Mouse (Mus musculus) embryonic facial prominence, embryonic 14.5 days (tissue): ENCODE measurements around the gene Slc15a2. TPM values are rescaled to one million over a fixed set of nuclear protein-coding genes. Genes with fewer than 3 reads are reported as not detected.
A peak's percentile ranks its signal among the peaks of the same experiment; 100 is the strongest.

ENCODE experiments used
- ATAC-seq: fragments of 200-750 bp; cut with Nextera tagmentation; 2 replicates; pipeline ENCODE4 v1.8.0; 2017; ENCODE audit warnings: low read depth, moderate number of reproducible peaks, moderate TSS enrichment
- DNase-seq: peaks from one replicate; pipeline ENCODE4 v3.0.0-alpha.2; 2015; ENCODE audit warnings: low spot score
- H3K27ac ChIP-seq: fragments of 300-500 bp; sonication (generic); replicated peaks from 2 replicates; pipeline ENCODE4 v1.5.1; 2014; ENCODE audit warnings: low read depth, mild to moderate bottlenecking, low read length, moderate library complexity
- H3K27me3 ChIP-seq: fragments of 300-500 bp; sonication (generic); replicated peaks from 2 replicates; pipeline ENCODE4 v1.6.1; 2014; ENCODE audit warnings: low read length; ENCODE audit not compliant: control insufficient read depth, insufficient read depth
- H3K36me3 ChIP-seq: fragments of 300-500 bp; sonication (generic); 2 replicates; pipeline ENCODE4 v1.6.1; 2014; ENCODE audit warnings: low read length, mixed read lengths; ENCODE audit not compliant: control insufficient read depth, insufficient read depth
- H3K4me1 ChIP-seq: fragments of 300-500 bp; sonication (generic); 2 replicates; pipeline ENCODE4 v1.6.1; 2014; ENCODE audit warnings: antibody characterized with exemption, low read length; ENCODE audit not compliant: control insufficient read depth, insufficient read depth
- H3K4me2 ChIP-seq: fragments of 300-500 bp; sonication (generic); 2 replicates; pipeline ENCODE4 v1.6.1; 2014; ENCODE audit warnings: low read depth, mild to moderate bottlenecking, low read length, moderate library complexity, mixed read lengths
- H3K4me3 ChIP-seq: fragments of 300-500 bp; sonication (generic); 2 replicates; pipeline ENCODE4 v1.5.1; 2014; ENCODE audit warnings: low read depth, mild to moderate bottlenecking, low read length
- H3K9ac ChIP-seq: fragments of 300-500 bp; sonication (generic); 2 replicates; pipeline ENCODE4 v1.6.1; 2014; ENCODE audit warnings: low read depth, mild to moderate bottlenecking, low read length, moderate library complexity, mixed read lengths
- H3K9me3 ChIP-seq: fragments of 300-500 bp; sonication (generic); 2 replicates; pipeline ENCODE4 v1.6.1; 2016; ENCODE audit warnings: low read length; ENCODE audit not compliant: control insufficient read depth
- WGBS: fragments of 180-500 bp; shearing (Covaris S2); extraction: QIAGEN DNeasy Blood & Tissue Kit; methylation state at CpG from one replicate; pipeline ENCODE4 v1.1.7; 2014; 5-methylcytosine and 5-hydroxymethylcytosine counted together
- polyA plus RNA-seq: library from polyadenylated mRNA; unstranded; fragments of >200 nt; fragmentation: Nextera tagmentation; extraction: Ambion mirVana; gene quantifications from 2 replicates; pipeline ENCODE4 v1.2.1, GENCODE M21; 2014

Slc15a2 gene
- polyA plus RNA-seq, 1 experiment from 2014 or later, result 10.7 TPM

GRCm38 (mm10) chr16:36816916-36817315 is 32.2 kb upstream of the Slc15a2 start:
- no peaks in the 10 kb centered on the region for H3K36me3 ChIP-seq
- ATAC-seq (peak; percentile 17), DNase-seq (no peak)
- H3K4me3 ChIP-seq, result no peak overlapping the region
- no peak overlapping the region for H3K27ac ChIP-seq
- H3K27me3 ChIP-seq, result no peaks in the 10 kb centered on the region
- H3K4me1 ChIP-seq, result no peaks in the 10 kb centered on the region
- H3K9me3 ChIP-seq, result no peaks in the 10 kb centered on the region
- H3K4me2 ChIP-seq, result no peak overlapping the region
- H3K9ac ChIP-seq, result no peak overlapping the region

- DNase-seq, result no peak
- no peaks in the 10 kb centered on the region for H3K9me3 ChIP-seq
- no peaks in the 10 kb centered on the region for H3K27me3 ChIP-seq
- H3K36me3 ChIP-seq, result no peaks in the 10 kb centered on the region
- no peak overlapping the region for H3K27ac ChIP-seq
- no peak overlapping the region for H3K4me3 ChIP-seq
- H3K4me2 ChIP-seq, result no peak overlapping the region
- no peak for ATAC-seq
- 48% methylated on average over 3 of the region's 3 CpGs for WGBS
- H3K9ac ChIP-seq, result no peak overlapping the region
- H3K4me1 ChIP-seq, result no peaks in the 10 kb centered on the region
Observed at GRCm38 (mm10) chr16:36813680-36814079, 28.9 kb upstream of the Slc15a2 start.

GRCm38 (mm10) chr16:36808616-36809015 is 23.9 kb upstream of the Slc15a2 start:
- 84% methylated on average over 3 of the region's 3 CpGs for WGBS
- H3K4me2 ChIP-seq, result no peak overlapping the region
- no peak overlapping the region for H3K9ac ChIP-seq
- no peaks in the 10 kb centered on the region for H3K9me3 ChIP-seq
- ATAC-seq, result no peak
- no peaks in the 10 kb centered on the region for H3K36me3 ChIP-seq
- H3K27ac ChIP-seq, result no peak overlapping the region
- no peak for DNase-seq
- no peak overlapping the region for H3K4me3 ChIP-seq
- H3K4me1 ChIP-seq, result no peaks in the 10 kb centered on the region
- H3K27me3 ChIP-seq, result no peaks in the 10 kb centered on the region

GRCm38 (mm10) chr16:36802361-36802760 is 17.6 kb upstream of the Slc15a2 start:
- 82% methylated on average over 3 of the region's 3 CpGs for WGBS
- no peak overlapping the region for H3K4me3 ChIP-seq
- ATAC-seq, result no peak

GRCm38 (mm10) chr16:36798334-36798733 is 13.6 kb upstream of the Slc15a2 start:
- Histone ChIP-seq H3K36me3 (no peaks in the 10 kb centered on the region), H3K4me3 (no peak overlapping the region), H3K27me3 (no peaks in the 10 kb centered on the region), H3K27ac (no peak overlapping the region), H3K4me1 (no peaks in the 10 kb centered on the region), H3K9me3 (no peaks in the 10 kb centered on the region), H3K9ac (no peak overlapping the region), H3K4me2 (no peak overlapping the region)
- no peak for DNase-seq
- WGBS, result 58% methylated on average over 2 of the region's 2 CpGs
- ATAC-seq, result no peak

More at GRCm38 (mm10) chr16:36802361-36802760, 17.6 kb upstream of the Slc15a2 start:
- Histone ChIP-seq H3K9ac (no peak overlapping the region), H3K36me3 (no peaks in the 10 kb centered on the region), H3K9me3 (no peaks in the 10 kb centered on the region), H3K4me1 (no peaks in the 10 kb centered on the region), H3K27ac (no peak overlapping the region), H3K27me3 (no peaks in the 10 kb centered on the region), H3K4me2 (no peak overlapping the region)
- no peak for DNase-seq

GRCm38 (mm10) chr16:36794976-36795375 is 10.2 kb upstream of the Slc15a2 start:
- H3K4me3 ChIP-seq, result no peak overlapping the region
- no peaks in the 10 kb centered on the region for H3K4me1 ChIP-seq
- ATAC-seq (no peak), DNase-seq (no peak)
- no peaks in the 10 kb centered on the region for H3K9me3 ChIP-seq
- no peak overlapping the region for H3K27ac ChIP-seq
- no peaks in the 10 kb centered on the region for H3K27me3 ChIP-seq
- 66% methylated on average over 2 of the region's 2 CpGs for WGBS
- no peak overlapping the region for H3K4me2 ChIP-seq
- H3K36me3 ChIP-seq, result no peaks in the 10 kb centered on the region
- H3K9ac ChIP-seq, result no peak overlapping the region

GRCm38 (mm10) chr16:36790166-36790565 is 5.4 kb upstream of the Slc15a2 start:
- DNase-seq, result peak; percentile 63

GRCm38 (mm10) chr16:36786466-36786865 is 1.7 kb upstream of the Slc15a2 start:
- Histone ChIP-seq H3K36me3 (no peaks in the 10 kb centered on the region), H3K4me3 (no peak overlapping the region), H3K4me1 (0 out of 2 replicates have a peak, but pooled peaks cover 3% of the 10 kb centered on the region), H3K9me3 (no peaks in the 10 kb centered on the region), H3K27ac (no peak overlapping the region), H3K9ac (no peak overlapping the region), H3K4me2 (no peak overlapping the region), H3K27me3 (no peaks in the 10 kb centered on the region)
- DNase-seq, result no peak
- ATAC-seq, result no peak
- 85% methylated on average over 7 of the region's 7 CpGs for WGBS

More at GRCm38 (mm10) chr16:36790166-36790565, 5.4 kb upstream of the Slc15a2 start:
- Histone ChIP-seq H3K4me1 (no peaks in the 10 kb centered on the region), H3K27me3 (no peaks in the 10 kb centered on the region), H3K4me3 (no peak overlapping the region), H3K9ac (no peak overlapping the region), H3K36me3 (no peaks in the 10 kb centered on the region), H3K4me2 (no peak overlapping the region), H3K27ac (no peak overlapping the region), H3K9me3 (no peaks in the 10 kb centered on the region)
- peak; percentile 67; the same call in 1 of the 2 replicates for ATAC-seq
- WGBS, result 71% methylated on average over 4 of the region's 4 CpGs

GRCm38 (mm10) chr16:36784146-36784545 is 616 bp downstream of the Slc15a2 start:
- no peaks in the 10 kb centered on the region for H3K36me3 ChIP-seq
- DNase-seq (peak; percentile 8), ATAC-seq (no peak)
- peak overlapping the region; percentile 2; the same call in 1 of the 2 replicates for H3K27ac ChIP-seq
- no peaks in the 10 kb centered on the region for H3K27me3 ChIP-seq
- 86% methylated on average over 2 of the region's 2 CpGs for WGBS
- peak overlapping the region; percentile 17 for H3K4me2 ChIP-seq
- H3K9ac ChIP-seq, result no peak overlapping the region
- H3K4me3 ChIP-seq, result peak overlapping the region; percentile 11
- no peaks in the 10 kb centered on the region for H3K9me3 ChIP-seq
- 0 out of 2 replicates have a peak, but pooled peaks cover 3% of the 10 kb centered on the region for H3K4me1 ChIP-seq
